Mouse (Mus musculus) left cerebral cortex, adult 2 months (tissue): ENCODE measurements at regions not wholly inside any gene's neighbourhood (a gene's known extent, or its start where the extent isn't known, plus 50 kb on each side); places are given as distances from the start of the nearest gene placed in this dataset.

Experiments
- DNase-seq, 2 experiments: peaks; one replicate each; pipeline ENCODE4 v3.0.0; 2021 to 2022; ENCODE audit warnings: low spot score in 2 of 2, mixed read lengths in 1 of 2; ENCODE audit errors: extremely low spot score in 1 of 2
- H3K27ac ChIP-seq: fragments of 200-600 bp; 2 replicates; pipeline ENCODE4 v1.8.1; 2022
- H3K4me3 ChIP-seq: fragments of 200-600 bp; 2 replicates; pipeline ENCODE4 v1.8.1; 2022
- CTCF ChIP-seq: fragments of 200-600 bp; IDR thresholded peaks from 2 replicates; pipeline ENCODE4 v1.8.1; 2022; ENCODE audit warnings: antibody characterized with exemption, mild to moderate bottlenecking, moderate library complexity
- intact Hi-C: fragments of 180-260 bp; cut with DNase I; formaldehyde crosslinking; loops from one replicate; pipeline ENCODE4 v1.15.1; 2025

DNA sequence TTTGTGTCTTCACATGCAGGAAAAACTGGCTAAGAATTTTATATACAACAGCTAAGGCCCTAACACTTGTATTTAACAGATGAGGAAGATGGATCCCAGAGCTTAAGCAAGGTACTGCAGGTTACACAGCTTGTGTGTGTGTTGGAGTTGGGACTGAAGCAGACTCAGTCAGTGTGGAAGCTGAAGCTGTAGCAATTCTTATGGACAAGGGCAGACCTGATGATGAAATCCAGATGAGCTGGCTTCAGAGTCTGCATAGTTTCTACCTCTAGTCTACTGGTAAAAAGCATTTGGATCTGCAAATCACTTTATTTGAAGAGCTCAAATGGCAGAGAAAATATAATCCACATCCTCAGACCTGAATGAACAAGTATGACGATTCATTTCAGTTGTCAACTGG lies 226.7 kb downstream of the Bcl2l11 start:
- intact Hi-C loops = no loop called here
- no peak for DNase-seq
- no peak overlapping the region for H3K4me3 ChIP-seq
- no peak overlapping the region for H3K27ac ChIP-seq
- TF ChIP-seq CTCF = no peak

DNA sequence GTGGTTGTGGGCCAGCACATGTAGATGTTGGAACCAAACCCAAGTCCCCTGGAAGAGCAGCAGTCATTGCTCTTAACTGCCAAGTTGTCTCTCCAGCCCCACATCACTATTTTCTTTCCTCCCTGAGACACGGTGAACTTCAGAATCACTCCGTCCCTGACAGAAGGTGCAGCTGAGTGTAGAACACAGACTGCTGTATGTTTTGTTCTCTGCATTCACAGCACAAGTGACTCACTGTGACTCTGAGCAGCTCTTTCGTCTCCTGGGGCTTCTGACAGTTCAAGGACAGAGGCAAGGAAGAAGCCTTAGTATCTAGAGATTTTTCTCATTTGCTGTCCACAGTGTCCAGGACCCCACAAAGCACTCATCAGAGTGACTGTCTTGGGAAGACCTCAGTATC lies 227.6 kb downstream of the Bcl2l11 start:
- no peak for TF ChIP-seq CTCF
- intact Hi-C loops = no loop called here
- Histone ChIP-seq H3K27ac (no peak overlapping the region), H3K4me3 (no peak overlapping the region)
- DNase-seq = no peak

DNA sequence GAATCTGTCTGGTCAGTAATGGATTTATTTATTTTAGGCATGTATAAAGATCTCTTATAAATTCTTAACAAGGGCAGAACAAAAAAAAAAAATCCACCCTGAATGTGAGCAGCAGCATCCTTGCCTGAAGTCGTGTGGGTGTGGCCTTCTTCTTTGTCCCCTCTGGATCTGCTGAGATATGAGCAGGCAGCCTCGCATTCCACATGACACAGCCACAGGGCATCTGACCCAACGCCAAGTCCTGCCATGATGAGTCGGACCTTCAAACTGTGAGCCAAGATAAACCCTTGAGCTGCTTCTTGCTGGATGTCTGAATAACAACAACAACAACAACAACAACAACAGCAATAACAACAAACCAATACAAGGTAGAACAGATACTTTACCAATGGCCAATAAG lies 230.5 kb downstream of the Bcl2l11 start:
- no peak overlapping the region for H3K27ac ChIP-seq
- no peak for DNase-seq
- no peak for TF ChIP-seq CTCF
- H3K4me3 ChIP-seq = no peak overlapping the region
- intact Hi-C loops = no loop called here

DNA sequence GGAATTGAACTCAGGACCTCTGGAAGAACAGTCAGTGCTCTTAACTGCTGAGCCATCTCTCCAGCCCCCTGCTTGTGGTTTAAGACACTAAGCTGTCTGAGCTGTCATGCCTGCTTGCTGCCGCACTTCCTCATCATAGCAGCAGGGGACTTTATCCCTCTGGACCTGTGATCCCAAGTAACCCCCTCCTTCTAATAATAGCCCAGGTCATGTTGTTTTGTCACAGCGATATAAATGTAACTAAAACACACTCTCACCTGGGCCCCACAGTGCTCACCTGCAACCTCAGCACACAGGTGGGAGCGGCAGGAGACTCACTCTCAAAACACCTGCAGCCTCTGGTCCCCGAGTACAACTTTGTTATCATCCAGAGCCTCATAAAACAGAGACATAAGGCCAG lies 231.9 kb upstream of the Spdye4c start:
- intact Hi-C loops = no loop called here
- H3K27ac ChIP-seq = no peak overlapping the region
- no peak for TF ChIP-seq CTCF
- no peak overlapping the region for H3K4me3 ChIP-seq
- DNase-seq = no peak

DNA sequence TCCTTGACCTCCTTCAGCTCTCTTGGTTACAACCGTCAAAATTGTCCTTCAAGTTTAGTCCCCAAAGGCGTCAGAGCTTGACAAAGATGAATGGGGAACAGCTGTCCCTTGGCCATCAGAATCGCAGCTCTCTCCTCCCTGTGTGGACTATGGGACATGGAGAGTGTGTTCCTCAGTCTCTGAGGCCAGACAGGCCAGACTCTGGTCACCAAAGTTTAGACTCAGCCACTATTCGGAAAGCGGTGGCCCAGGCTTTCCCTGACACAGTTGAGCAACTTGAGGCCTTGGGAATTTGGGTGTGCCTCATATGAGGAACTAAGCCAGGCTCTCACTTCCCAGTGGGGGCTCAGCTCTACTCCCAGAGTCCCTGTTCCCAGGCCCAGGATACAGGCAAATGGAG lies 230.5 kb upstream of the Spdye4c start:
- DNase-seq = no peak
- intact Hi-C loops = no loop called here
- Histone ChIP-seq H3K4me3 (no peak overlapping the region), H3K27ac (no peak overlapping the region)
- TF ChIP-seq CTCF = no peak

DNA sequence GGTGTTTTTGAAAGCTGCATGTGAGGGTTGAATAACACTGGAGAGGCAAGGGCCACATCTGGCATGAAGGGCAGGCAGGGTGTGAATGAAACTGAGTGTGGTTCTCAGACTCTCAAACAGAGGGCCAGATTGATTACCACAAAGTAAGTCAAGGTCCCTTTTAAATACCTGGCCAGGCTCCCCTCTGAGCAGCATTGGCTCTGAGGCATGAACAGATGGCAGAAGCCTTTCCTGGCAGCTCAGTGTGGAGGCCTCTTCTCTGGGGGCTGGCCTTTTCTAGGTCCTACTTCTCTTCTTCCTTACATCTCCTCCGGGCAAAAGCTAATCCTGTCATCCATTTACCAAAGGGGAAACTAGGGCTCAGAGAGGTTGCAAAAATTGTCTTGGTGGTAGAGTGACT lies 229.6 kb upstream of the Spdye4c start:
- no peak for TF ChIP-seq CTCF
- intact Hi-C loops = no loop called here
- H3K27ac ChIP-seq = no peak overlapping the region

DNA sequence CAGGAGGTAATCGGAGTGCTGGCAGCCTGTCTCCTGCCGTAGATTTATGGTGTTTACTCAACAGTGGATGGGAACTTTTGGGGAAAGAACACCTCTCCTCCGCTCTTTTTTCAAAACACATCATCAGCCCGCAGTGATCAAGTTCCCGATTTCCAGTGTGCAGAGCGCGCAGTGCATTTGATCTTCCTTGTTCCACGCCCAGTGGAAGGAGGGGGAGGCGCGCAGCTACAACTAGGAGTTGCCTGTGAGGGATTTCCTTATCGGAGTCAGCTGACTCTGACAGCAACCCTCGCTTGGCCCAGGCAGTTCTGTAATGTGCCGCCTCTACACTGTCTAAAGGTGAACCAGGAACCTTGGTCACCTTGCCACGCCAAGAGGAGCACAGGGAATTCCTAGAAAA lies 226.8 kb upstream of the Spdye4c start:
- Histone ChIP-seq H3K27ac (no peak overlapping the region), H3K4me3 (no peak overlapping the region)
- DNase-seq = no peak
- no peak for TF ChIP-seq CTCF
- intact Hi-C loops = no loop called here

More for the DNA sequence above, 229.6 kb upstream of the Spdye4c start:
- no peak overlapping the region for H3K4me3 ChIP-seq
- no peak for DNase-seq

DNA sequence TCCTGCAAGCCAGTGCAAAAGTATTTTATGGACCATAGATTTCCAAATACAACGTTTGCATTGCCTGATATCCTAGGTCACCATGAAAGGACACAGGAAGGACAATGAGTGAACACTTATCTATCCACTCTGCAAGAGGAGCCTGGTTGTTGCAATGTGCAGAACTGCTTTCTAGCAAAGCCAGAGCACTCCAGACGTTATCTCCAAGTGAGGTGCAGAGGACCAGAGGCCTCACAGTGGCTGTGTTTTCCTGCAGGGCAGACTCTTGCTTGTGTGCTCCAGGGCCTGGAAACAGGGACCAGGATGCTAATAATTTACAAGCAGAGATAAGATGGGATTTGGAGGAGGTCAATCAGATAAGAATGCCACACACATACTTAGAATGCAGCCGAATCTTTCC lies 226.0 kb upstream of the Spdye4c start:
- intact Hi-C loops = no loop called here
- H3K4me3 ChIP-seq = no peak overlapping the region
- TF ChIP-seq CTCF = no peak
- no peak for DNase-seq
- no peak overlapping the region for H3K27ac ChIP-seq

DNA sequence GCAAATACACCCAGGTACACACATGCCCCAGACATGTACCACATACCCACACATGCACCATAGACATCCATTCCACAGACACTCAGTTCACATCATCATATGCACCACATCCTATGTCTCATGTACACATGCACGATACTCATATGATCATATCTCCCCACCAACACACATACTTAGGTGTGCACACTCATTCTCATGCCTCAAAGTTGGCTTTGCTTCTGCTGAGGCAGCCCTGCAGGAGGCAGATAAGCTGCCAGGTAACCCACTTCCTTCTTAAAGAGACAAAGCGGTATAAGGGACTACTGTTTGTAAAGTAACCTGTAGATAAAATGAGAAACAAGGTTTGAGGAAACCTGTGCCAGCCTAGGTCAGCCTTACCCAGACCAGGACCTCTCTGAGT lies 225.2 kb upstream of the Spdye4c start:
- DNase-seq = no peak
- TF ChIP-seq CTCF = no peak
- intact Hi-C loops = no loop called here
- Histone ChIP-seq H3K27ac (no peak overlapping the region), H3K4me3 (no peak overlapping the region)

DNA sequence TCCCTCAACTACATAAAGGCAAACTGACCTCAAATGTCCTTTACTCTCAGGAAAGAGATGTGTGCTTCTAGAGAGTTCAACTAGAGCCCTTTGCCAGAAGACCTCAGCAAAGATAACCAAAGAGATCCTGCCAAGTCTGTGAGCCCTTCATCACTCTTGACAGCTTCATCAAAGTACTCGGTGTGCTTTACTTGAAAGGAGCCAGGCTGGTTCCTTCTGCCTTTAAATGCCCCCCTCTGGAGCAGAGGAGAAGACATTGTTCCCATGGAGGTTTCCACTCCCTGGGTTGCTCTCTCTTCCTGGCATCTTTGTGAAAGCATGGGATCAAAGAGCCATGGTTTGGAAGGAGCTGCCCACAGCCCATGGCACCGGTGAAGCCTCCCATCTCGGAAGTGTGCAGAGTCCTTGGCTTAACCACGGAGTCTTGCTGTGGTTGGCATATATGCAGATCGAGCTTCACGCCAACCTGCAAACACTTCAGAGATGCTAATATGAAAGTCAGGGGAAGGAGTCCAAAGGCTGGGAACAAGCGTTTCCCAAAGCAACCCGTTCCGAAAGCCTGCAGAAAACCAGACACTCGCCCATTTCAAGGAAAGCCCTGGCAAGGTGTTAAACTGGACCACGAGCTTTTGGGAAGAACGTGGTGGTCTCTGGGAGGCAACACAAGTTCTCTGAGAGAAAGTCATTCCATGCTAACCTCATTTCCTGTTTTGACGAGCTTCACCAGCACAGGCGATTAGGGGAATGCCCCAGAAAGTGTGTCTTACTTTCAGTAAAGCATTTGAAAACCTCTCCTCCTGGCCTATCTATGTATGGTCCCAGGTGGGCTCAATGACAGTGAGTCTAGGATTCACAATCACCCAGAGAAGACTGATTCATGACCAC lies 223.5 kb upstream of the Spdye4c start:
- DNase-seq = no peak
- intact Hi-C loops = no loop called here
- TF ChIP-seq CTCF = no peak
- H3K27ac ChIP-seq = no peak overlapping the region
- H3K4me3 ChIP-seq = no peak overlapping the region

DNA sequence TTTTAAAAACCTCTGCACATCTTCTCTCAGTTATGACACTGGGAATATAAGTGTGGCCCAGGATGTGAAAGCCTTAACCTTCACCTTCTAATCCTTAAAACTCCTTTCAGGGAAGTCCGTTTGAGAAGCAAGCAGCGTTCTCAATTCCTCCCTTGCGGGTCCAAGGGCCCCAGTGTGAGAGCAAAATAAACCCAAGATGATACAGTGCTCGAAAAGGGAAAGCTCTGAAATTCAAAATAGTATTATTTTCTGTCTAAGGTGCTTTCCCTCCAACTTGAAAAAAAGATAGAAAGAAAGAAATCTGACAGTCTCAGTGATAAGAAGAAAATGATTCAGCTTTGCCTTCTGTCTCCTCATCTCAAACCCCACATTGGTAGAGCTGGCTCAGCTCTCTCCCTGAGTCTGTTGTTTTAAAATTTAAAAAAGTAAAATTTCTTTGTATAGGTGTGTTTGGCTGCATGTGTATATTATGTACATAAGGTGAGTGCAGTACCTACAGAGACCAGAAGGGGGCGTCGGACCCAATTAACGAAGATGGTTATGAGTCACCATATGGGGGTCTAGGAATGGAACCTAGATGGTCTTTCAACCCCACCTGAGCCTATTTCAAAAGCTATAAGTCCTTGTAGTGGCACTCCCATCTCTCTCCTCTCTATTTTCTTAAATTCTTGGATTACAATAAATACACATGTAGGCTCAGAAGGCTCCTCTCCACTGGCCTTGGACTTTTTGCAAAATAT lies 222.3 kb upstream of the Spdye4c start:
- intact Hi-C loops = no loop called here
- TF ChIP-seq CTCF = peak; percentile 42
- no peak overlapping the region for H3K27ac ChIP-seq
- no peak for DNase-seq
- no peak overlapping the region for H3K4me3 ChIP-seq

DNA sequence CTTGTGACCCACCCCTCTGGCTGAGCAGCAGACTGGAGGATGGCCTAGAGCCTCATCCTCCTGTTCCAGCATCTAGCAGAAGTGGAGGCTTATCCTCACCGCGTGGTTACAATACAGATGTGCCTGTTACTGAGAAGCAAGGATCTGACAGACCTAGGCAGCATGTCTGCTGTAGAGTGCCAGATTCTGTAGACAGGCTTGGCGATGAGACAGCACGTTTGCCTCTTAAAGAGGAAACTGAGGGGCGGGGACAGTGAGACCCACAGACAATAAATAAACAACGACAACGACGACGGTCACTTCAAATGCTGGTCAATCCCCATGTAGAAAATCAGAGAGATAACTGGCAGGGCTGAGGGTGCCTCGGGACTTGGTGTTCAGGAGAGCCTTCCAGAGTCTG lies 220.2 kb upstream of the Spdye4c start:
- no peak for TF ChIP-seq CTCF
- DNase-seq = no peak
- intact Hi-C loops = no loop called here
- Histone ChIP-seq H3K4me3 (no peak overlapping the region), H3K27ac (no peak overlapping the region)

DNA sequence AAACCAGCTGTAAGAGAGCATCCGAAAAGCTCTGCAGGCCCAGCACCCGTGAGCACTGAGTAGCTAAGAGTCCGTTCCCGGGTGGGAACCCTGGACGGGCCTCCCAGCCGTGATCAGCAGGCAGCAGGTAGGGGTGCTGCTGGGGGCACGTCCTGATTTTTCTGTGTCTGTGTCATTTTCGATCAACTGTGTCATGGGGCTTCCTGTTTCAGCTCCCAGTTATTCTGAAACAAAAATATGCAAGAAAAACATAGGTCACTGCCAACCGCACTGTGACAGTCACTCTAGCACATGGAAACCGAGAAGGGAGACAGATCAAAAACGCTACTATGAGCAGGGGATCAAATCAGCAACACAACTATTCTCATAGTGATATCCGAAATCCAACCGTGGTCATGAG lies 218.8 kb upstream of the Spdye4c start:
- Histone ChIP-seq H3K27ac (no peak overlapping the region), H3K4me3 (no peak overlapping the region)
- intact Hi-C loops = no loop called here
- DNase-seq = no peak
- no peak for TF ChIP-seq CTCF
